Mouse (Mus musculus) liver, embryonic 14.5 days (tissue): Measurements from ENCODE around the gene Sh3pxd2a.

Experiments used
- CTCF ChIP-seq: IDR thresholded peaks from 2 replicates; pipeline ENCODE4 v1.5.1; 2016; ENCODE audit warnings: antibody characterized with exemption, low read depth, control low read depth
- EP300 ChIP-seq: IDR thresholded peaks from 2 replicates; pipeline ENCODE4 v1.6.1; 2016; ENCODE audit warnings: antibody characterized with exemption, low read depth

DNA sequence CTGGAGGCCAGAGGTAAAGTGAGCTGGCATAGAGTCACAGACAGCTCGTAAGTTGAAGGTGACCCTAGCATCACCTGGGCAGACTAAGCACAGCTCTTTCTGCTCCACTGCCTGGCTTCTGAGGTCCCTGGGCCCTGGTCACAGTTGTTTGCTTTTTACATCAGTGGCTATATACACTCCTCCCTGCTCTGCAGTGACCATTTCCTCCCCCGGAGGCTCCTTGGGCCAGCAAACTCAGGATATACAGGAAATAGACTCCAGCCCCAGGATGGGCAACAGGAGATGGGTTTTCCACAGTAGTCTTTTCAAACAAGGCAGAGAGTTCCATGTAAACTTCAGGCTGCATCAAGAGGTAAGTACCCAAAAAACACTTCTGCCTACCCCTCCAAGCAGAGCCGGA, 76.3 kb downstream of the Sh3pxd2a start:
- no peak for TF ChIP-seq CTCF
- TF ChIP-seq EP300 = no peak
